Mouse (Mus musculus) brown adipose tissue, adult 24 weeks (tissue): ENCODE measurements around the gene Nup62. TPM values are rescaled to one million over a fixed set of nuclear protein-coding genes. Genes with fewer than 3 reads are reported as not detected.

ENCODE experiments used
- H3K27ac ChIP-seq: fragments of 200-500 bp; replicated peaks from 2 replicates; pipeline ENCODE4 v1.5.1; 2012; ENCODE audit warnings: low read depth, mild to moderate bottlenecking, low read length
- H3K4me1 ChIP-seq: fragments of 200-500 bp; 2 replicates; pipeline ENCODE4 v1.6.1; 2012; ENCODE audit warnings: low read length, mixed read lengths; ENCODE audit not compliant: control insufficient read depth, insufficient read depth, insufficient read length
- H3K4me3 ChIP-seq: fragments of 200-500 bp; 2 replicates; pipeline ENCODE4 v1.5.1; 2012; ENCODE audit warnings: low read depth, mild to moderate bottlenecking, low read length, moderate library complexity; ENCODE audit not compliant: insufficient read depth
- polyA plus RNA-seq: library from polyadenylated mRNA; stranded (reverse); fragments of >200 nt; gene quantifications from 2 replicates; pipeline ENCODE4 v1.2.4, GENCODE M21; 2012; ENCODE audit not compliant: missing spikeins, insufficient read depth, insufficient read length

Gene Nup62
- polyA plus RNA-seq, 1 experiment = 8.2 TPM

DNA sequence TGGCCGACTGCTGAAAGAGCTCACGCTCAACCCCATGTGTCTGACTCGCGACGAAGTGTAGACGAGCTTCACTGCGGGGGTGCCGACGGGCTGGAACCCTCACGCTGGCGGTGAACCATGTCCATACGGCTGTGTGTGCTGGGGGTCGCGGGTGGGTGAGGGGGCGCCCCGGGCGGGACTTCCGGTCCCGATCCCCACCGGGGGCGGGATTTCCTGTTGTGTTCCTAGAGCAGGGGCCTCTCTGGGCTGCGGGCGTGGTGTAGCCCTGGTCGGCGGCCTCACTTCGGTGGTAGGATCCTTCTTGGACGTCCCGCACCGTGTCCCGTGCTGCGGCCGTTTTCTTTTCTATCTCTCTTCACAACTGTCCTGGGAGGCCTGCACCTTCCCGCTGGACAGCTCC, 34.3 kb downstream of the Nup62 start:
- H3K4me3 ChIP-seq = peak overlapping the region; percentile 73
- H3K4me1 ChIP-seq = peaks cover 5% of the 10 kb centered on the region
- H3K27ac ChIP-seq = peak overlapping the region; percentile 95

DNA sequence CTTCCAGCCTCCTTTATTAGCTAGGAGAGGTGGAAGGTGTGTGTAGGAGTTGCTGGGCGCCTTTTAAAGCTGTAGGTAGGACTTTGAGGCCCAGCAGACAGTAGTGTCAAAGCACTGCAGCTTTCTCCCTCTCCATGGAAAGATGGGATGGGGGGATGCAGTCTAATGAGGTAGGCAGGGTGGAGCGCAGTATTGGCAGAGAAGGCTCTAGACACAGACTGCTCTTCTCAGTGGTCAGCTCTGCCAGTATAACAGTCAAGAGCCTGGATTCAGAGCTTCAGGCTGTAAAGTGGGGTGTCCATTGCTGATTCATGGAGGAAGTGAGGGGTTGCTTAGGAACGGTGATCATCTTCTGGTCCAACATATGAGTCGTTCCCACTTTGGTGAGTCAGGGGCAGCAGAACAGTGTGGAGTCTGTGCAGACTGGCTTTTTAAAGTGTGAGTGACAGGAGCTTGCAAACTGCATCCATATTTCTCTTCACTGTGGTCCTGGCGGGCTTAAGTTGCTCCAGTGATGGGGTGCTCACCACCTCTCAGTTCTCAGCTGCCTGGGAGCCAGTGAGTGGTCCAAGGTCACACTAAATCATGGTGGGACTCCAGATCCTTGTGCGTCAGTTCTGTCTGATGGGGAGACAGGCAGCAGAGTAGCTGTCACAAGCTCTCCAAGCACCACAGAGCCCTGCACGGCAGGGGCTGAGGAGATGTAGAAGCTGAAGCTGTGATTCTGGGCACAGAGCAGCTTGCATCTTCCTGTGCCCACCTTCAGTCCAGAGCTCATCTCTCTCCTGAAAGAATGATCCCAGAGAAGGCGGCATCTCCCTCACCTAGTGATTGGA, 35.1 kb downstream of the Nup62 start:
- H3K27ac ChIP-seq = peak overlapping the region; percentile 74
- peaks cover 8% of the 10 kb centered on the region for H3K4me1 ChIP-seq
- peak overlapping the region; percentile 73 for H3K4me3 ChIP-seq

DNA sequence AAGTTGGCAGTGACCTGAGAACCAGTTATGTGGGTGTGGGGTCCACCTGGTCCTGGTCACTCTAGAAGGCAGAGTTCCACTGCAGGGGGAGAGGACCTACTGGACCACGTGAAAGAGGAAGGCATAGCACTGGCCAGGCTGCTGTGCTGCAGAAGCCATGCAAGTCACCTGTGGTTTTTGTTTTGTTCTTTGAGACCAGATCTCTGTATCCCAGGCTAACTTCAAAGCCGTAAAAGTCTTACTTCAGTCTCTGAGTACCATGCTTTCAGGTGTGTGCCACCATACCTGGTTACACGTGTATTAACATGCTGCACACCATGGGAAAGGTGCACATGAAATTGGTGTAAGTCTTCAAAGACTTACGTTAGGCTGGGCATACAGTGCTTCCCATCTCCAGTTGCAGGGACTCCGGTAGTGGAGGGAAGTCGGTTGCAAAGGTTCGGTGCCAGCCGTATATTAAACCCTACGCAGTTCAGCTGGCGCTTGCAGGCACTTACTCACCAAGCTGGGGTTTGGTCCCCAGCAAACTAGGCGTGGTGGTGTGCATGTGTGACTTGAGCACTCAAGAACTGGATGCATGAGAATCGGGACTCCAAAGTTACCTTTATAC, 35.8 kb downstream of the Nup62 start:
- no peak overlapping the region for H3K27ac ChIP-seq
- H3K4me1 ChIP-seq = peaks cover 13% of the 10 kb centered on the region
- no peak overlapping the region for H3K4me3 ChIP-seq

DNA sequence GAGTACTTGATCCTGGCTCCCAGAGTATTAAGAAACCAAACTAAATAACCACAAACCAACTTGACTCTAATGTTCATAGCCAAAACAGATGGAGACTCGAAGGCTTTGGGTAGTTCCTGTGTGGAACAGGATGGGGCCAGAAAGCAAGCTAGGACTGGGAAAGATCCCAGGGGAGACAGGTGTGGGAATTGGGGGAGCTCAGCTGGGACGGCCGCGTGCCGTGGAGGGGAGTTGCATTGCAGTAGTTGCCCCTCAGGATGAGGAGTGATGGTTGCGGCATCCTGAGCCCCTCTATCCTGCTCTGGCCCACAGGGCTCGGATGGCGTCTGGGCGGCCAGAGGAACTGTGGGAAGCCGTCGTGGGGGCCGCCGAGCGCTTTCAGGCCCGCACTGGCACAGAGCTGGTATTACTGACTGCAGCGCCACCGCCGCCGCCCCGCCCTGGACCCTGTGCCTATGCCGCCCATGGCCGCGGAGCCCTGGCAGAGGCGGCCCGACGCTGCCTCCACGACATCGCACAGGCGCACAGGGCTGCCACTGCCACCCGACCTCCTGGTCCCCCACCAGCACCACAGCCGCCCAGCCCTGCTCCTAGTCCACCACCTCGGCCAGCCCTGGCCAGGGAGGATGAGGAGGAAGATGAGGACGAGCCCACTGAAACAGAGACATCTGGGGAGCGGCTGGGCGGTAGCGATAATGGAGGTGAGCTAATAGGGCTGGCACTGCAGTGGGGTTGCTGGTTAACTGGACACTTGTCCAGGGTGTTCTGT, 36.6 kb downstream of the Nup62 start:
- Histone ChIP-seq H3K4me1 (peaks cover 13% of the 10 kb centered on the region), H3K4me3 (no peak overlapping the region), H3K27ac (no peak overlapping the region)

DNA sequence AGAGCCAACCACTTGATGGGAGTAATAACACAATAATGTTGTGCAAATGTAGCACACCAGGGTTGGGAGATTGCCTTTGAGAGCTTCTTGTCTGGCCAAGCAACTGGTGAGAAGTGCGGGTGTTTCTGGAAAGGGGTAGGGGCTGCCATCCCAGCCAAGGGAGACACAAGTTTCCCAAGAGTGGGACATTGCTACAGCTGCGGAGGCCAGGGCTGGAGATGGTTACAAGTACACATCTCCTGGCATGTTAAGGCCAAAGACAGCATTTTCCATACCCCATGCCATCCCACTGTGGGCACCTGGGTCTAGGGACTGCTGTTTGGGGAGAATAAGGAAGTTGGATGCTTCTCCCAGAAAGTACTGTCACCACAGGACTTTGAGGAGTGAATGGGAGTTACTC, 37.2 kb downstream of the Nup62 start:
- Histone ChIP-seq H3K27ac (no peak overlapping the region), H3K4me3 (no peak overlapping the region), H3K4me1 (peaks cover 12% of the 10 kb centered on the region)

DNA sequence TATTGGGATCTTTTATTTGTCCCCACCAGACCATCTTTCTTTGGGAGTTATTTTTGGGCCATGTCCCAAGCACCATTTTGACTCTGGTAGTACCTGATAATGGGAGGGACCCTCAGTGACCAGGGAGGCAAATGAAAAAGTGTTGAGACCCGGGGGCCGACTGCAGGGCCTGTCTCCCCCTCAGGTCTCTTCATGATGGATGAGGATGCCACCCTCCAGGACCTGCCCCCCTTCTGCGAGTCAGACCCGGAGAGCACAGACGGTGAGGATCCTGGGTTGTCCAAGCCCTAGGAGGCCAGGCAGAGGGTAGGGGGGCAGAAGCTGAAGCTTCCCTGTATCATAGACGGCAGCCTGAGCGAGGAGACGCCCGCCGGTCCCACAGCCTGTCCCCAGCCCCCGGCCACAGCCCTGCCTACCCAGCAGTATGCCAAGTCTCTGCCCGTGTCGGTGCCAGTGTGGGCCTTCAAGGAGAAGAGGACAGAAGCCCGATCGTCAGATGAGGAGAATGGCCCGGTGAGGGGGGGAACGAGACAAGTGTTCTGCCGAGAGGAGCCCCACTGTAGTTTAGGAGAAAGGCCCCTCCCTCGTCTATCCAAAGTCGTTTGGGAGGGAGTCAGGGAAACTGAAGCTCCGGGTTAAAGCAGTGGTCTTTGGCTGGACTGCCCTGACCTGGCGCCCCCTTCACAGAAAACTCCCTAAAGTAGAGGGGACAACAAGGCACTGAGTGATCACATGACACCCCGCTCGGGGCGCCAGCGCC, 37.9 kb downstream of the Nup62 start:
- Histone ChIP-seq H3K4me3 (peak overlapping the region; percentile 75), H3K27ac (peak overlapping the region; percentile 95), H3K4me1 (peaks cover 12% of the 10 kb centered on the region)

DNA sequence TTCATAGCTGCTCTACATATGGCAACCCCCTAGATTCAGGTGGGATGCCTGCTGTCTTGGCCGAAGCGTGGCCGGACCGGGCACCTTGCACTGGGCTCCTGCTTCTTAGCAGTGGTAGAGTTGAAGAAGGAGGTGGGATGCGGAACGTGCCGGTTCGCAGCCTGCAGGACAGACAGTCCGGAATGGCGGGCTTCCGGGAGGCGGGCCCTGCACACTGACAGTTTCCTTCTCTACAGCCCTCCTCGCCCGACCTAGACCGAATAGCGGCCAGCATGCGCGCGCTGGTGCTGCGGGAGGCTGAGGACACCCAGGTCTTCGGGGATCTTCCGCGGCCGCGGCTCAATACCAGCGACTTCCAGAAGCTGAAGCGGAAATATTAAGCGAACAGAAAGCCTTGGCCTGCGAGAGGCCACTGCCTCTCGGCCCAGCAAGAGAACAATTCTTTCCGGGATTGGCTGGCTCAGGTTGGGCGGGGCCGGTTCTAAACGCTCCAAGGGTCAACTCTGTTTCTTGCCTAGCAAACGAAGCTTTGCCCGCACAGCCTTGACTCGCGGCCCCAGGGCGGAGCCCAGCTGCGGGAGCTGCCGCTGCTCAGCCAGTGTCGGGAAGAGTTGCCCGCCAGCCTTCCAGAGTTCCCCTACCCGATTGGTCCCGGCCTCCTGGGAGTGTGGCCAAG, 38.6 kb downstream of the Nup62 start:
- Histone ChIP-seq H3K27ac (peak overlapping the region; percentile 95), H3K4me3 (peak overlapping the region; percentile 75), H3K4me1 (peaks cover 12% of the 10 kb centered on the region)

DNA sequence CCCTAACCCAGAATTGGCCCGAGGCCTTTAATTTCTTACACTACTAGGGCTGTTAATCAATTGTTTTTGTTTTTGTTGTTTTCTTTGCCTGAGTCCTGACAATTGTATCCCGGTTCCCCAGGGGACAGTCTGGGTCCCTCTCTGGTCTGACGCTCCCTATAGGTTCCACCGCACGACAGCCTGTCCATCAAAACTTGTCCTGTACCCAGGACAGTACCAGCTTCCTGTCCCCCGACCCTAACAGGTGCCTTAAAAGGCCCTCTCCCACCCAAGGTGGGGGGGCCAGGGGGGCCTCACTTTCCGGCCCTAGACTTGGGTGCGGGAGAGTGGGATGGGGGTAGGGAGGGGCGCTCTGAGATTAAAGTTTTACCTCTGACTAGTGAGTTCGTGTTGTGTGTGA, 39.1 kb downstream of the Nup62 start:
- Histone ChIP-seq H3K27ac (peak overlapping the region; percentile 95), H3K4me1 (peaks cover 12% of the 10 kb centered on the region)

DNA sequence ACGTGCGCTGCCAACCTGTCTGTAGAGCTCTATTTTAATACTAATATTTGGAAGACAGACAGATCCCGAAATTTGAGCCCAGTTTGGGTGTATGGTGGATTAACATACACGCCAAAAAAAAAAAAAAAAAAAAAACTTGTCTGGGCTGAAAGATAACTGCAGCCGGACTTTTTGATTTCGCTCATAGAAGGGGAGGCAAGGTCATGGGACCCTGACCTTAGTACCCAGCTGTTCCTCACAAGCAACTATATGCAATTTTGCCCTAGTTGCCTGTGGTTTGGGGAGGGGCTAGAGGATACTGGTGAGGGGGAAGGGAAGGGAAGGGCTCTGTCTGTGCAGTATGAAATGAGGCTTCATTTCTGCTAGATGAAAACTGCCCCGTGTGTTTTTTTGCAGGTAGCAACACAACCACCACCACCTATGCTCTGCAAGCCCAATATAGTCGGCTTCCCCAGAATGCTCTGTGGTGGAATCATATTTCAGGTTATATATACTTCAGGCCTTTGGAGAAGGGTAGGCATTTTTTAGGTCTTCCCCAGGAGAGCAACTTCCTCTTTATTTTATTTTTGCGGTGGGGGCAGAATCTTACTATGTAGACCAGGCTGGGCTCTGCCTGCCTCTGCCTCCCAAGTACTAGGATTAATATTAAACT, 40.5 kb downstream of the Nup62 start:
- Histone ChIP-seq H3K4me3 (peak overlapping the region; percentile 90), H3K4me1 (peaks cover 12% of the 10 kb centered on the region)

More for the DNA sequence above, 39.1 kb downstream of the Nup62 start:
- peak overlapping the region; percentile 75 for H3K4me3 ChIP-seq

DNA sequence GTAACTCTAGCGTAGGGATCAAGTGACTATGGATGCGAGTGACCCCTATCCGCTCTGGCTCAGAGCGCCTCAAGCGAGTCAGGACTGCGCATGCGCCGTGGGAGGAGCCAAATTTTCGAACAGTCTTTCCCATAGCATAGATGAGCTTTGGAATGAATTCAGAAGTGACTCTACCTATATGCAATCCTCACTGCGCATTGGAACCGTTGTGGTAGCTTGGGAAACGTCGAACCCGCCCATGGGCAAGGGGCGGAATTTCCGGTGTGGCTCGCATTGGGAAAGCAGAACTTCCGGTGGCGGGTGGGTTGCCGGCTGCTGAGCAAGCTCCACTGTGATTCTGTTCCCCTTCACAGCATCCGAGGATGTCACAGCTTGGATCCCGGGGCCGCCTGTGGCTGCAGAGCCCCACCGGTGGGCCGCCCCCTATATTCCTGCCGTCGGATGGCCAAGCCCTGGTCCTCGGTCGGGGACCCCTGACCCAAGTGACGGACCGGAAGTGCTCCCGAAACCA, 41.2 kb downstream of the Nup62 start, which contains the start of gene Pnkp:
Gene Pnkp, plus strand, starts transcription at position 98 of the 511 bp plus-strand sequence.
- Histone ChIP-seq H3K4me3 (peak within 1 kb of the TSS; percentile 90), H3K4me1 (peaks cover 12% of the 10 kb centered on the region)

More for the DNA sequence above, 40.5 kb downstream of the Nup62 start:
- 0 out of 2 replicates have a peak overlapping the region, but pooled peaks have one; percentile 2 for H3K27ac ChIP-seq

DNA sequence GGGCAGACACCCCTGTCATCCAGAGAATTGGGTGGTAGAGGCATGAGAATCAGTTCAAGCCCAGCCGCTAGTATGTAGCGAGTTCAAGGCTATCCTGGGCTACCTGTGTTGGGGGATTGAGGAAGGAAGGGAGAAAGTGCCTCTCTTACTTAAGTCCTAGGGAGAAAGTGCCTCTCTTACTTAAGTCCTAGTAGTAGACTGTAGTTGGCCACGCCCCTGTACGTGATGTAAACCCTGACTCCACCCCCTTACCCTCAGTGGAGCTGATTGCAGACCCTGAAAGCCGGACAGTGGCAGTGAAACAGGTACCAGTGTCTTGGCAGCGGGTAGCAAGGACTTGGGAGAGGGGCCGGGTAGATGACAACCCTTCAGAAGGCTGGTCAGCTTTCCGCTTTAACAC, 42.0 kb downstream of the Nup62 start:
- Histone ChIP-seq H3K4me3 (peak overlapping the region; percentile 90; the same call in 1 of the 2 replicates), H3K27ac (peak overlapping the region; percentile 24; the same call in 1 of the 2 replicates), H3K4me1 (peaks cover 12% of the 10 kb centered on the region)

More for the DNA sequence above, 41.2 kb downstream of the Nup62 start, which contains the start of gene Pnkp:
- H3K27ac ChIP-seq = peak within 1 kb of the TSS; percentile 69

DNA sequence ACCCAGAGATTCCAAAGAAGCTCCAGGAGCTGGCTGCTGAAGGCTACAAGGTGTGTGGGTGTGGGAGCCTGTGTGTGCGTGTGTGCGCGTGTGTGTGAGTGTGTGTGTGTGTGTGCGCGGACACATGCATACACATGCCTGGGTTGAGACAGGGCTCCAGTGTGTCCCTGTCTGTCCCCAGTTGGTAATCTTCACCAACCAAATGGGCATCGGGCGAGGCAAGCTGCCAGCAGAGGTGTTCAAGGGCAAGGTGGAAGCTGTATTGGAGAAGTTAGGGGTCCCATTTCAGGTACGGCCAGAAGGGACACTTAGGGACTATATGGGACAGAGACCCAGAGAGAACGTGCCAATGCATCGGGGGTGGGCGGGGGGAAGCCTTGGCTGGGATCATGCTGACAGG, 44.0 kb downstream of the Nup62 start:
- no peak overlapping the region for H3K27ac ChIP-seq
- H3K4me1 ChIP-seq = peaks cover 10% of the 10 kb centered on the region
- no peak overlapping the region for H3K4me3 ChIP-seq

DNA sequence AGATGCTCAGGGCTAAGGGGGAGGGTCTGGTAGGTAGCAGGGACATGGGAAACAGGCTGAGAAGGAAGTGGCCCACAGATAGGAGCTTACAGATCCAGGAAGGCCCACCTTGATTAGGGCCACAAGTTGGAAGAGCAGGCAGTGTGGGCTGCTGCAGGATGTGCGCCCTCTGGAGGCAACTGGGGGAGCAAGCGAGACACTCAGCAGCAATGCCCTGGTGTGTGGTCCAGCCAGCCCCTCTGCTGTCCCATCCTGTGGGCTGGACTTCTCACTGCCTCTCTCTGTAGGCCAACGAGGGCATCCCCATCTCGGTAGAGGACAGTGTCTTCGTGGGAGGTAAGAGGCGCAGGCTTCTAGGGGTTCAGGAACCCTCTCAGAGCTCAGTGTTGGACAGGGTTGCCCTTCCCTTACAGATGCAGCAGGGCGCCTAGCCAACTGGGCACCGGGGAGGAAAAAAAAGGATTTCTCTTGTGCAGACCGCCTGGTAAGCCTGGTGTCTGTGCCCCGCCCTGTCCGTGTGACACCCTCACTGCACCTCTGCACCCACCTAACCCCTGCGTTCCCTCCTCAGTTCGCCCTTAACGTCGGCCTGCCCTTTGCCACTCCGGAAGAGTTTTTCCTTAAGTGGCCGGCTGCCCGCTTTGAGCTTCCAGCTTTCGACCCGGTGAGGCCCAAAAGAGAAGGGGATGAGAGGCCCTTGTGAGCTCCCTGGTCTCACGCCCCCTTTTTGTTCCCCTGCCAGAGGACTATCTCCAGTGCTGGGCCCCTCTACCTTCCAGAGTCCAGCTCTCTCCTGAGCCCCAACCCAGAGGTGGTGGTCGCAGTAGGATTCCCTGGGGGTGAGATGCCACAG, 44.9 kb downstream of the Nup62 start:
- H3K4me3 ChIP-seq = no peak overlapping the region
- peaks cover 7% of the 10 kb centered on the region for H3K4me1 ChIP-seq
- H3K27ac ChIP-seq = no peak overlapping the region
